Mouse (Mus musculus) kidney, adult 11 months (tissue): ENCODE measurements around the gene Bloc1s6.

Experiments used
- DNase-seq: peaks from one replicate; pipeline ENCODE4 v3.0.0; 2022

Gene Bloc1s6

DNA sequence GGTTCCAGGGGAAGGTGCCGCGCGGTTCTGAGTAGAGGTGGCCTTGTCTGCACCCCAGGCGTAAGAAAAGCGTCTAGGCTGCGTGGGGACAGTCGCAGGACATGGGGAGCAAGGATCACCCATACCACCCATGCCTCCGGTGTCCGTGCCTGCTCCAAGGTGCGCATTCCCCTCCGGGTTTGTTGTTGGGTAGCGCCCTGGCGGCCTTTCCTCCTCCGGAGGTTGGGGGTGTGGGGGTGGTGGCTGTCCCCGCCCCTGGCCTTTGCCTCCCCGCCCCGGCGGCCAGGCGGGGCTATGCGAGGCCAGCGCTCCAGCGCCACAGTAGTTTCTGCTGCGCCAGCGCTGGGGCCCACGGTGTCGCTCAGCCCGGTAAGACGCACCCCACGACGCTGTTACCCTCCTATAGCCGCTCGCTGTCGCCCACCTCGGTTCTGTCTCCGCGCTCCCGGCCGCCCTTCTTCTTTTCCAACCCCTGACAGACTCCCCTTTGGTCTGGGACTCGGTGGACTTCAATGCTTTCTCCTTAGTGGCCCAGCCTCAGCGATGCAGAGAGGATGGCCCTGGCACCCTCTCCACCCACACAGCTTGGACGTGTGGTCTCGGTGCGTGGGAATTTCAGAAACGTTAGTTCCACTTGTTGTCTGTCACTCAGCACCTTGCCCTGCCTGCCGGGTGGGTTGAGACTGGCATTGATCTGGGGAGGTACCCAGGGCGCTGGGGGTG, 26.9 kb downstream of the Bloc1s6 start, which contains the start of gene Sqor:
Gene Sqor (plus strand): TSS at position 167 of the 723 bp plus-strand sequence.
- DNase-seq, result peak; percentile 80

DNA sequence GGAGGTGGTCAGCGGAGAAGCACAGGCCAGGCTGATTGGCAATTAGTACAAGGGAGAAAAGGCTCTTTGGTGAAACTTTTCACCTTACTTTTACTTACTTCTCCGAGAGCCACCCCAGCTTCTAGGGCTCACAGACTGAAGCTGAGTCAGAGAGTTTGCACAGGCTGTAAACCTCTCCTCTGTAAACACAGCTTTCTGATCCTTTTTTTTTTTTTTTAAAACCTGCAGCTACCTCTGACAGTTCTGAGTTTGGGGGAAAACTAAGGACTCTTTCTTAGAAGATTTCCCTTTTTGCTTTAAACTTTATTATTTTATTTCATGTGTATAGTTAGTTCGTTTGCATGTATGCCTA, 27.5 kb downstream of the Bloc1s6 start:
- DNase-seq, result no peak

DNA sequence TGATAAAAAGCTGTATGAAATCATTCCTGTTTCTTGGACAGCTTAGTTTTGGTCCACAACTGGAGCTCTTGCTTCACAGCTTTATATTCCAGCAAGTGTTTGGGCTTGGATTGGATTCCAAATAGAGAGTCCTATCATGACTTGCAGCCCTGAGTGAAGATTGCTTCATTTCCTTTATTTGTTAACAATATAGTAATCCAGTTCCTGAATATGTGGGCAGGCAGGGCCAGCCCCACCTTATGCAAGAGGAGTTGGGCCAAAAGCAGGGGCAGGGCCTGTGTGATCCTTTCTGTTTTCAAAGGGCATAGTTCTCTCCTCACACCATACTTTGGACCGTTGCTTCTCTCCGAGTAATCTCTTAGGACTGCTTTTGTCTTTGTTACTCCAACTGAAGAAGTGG, 32.7 kb downstream of the Bloc1s6 start:
- peak; percentile 32 for DNase-seq

DNA sequence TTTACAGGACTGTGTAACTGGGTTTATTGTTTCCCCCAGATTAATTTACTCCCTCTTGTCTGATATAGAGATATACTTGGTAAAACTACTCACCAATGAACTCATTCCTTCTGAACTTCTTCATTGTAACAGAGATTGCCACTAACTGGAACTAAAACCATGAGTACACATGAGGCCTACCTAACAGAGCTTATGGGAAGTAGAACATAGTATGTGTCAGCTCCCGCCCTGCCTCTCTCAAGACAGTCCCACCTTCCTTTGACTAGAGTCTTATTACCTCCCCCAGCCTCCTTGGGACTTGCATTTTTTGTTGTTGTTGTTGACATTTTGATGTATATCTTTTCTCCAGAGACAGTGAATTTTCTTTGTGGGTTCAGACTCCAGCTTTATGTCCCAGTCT, 34.6 kb downstream of the Bloc1s6 start:
- no peak for DNase-seq

DNA sequence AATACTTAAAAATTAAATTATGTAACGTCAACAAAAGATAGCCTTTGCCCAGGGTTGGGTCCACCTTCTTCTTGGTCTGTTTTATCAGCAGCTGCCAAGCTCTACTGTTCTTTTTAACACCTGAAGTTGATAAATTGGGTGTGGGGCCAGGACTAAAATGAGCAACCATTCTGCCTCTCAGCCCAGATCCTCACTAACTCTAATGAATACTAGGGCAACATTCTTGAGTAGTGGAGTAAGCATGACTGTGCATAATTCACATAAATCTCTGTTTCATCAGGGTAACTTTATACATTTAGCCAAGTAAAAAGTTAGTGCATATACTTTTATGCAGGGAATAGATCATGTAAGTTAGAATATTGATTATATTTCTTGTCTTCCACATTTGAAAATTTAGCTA, 37.2 kb downstream of the Bloc1s6 start:
- no peak for DNase-seq

DNA sequence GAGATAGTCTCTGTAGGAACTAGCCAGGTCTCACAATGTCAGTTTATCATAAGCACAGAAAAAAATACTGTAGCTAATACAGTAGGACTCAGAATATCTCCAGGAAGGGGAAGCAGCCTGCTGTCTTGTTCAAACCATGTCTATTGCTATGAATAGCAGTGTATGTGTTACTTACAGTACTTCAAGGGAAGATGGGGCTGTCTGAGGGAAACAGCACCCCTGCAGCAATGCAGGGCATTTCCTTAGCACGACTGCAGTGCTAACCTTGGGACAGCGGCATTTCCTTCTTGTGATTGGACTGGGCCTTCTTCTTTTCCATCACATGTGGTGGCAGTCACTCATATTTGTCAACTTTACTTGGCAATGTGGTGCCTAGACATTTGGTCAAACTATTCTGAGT, 38.5 kb downstream of the Bloc1s6 start:
- DNase-seq, result no peak

DNA sequence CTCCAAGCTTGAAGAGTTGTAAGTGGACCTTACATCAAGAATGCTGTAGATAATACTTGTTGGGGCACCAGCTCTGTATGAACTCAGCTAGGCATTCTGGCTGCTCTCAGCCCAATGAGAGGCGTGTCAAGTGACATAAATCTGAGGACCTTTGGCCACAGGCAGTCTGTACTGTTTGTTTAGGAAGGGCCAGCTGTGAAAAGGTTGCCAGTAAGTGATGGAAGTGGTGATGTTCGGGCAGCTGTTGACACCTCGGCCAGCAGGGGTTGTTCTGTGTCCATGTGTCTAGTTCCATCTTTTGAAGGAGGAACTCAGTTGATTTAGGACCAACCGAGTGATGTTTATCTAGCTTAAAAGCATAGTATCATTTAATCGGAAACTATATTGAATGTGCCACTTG, 41.7 kb downstream of the Bloc1s6 start:
- no peak for DNase-seq

DNA sequence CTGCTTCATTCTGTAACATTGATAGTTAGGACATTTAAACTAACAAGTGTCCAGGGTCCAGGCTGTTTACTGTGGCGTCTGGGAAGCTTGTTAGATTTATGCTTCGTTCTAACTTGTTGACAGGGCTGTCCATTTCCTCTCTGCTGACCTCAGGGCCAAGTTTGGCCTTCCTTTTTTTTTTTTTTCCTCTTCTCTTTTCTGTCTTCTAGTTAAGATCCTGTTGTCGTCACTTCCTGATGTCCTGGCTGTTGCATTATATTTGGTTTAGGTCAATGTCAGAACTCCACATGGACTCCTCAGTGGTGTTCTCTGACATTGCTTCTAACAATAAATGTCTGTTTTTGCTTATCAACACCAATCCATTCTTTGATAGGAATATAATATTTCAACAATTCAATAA, 42.1 kb downstream of the Bloc1s6 start:
- DNase-seq, result no peak

DNA sequence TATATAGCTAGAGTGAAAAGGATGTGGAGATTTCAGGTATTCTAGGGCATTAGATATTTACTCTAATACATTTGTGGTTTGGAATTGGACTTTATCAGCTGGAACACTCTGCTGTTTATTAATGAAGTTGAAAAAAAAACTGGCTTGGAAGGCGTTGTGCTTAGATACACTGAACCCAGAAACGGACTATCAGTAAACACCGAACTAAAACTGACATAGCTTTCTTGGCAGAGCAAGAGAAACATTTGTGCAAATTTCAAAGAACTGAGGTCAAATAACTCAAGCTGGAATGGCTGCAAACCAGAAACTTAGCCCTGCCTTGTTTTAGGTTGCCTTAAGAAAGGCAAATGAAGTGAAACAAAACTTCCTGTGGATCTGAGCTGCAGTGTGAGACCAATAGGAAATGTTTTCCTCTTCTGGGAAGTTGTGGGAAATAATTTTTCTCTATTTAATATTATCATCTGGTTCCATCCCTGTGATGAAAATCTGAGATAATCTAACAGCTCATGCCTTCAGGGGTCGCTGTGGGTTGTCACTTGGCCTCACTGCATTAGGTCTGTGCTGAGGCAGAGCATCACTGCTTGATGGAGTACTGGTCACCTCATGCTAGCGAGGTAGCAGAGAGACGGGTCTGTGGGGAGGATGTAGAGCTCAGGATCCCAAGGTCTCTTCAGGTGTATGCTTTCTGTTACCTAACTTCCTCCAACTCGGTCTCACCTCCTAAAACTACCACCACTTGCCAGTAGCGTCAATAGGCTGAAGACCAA, 43.5 kb downstream of the Bloc1s6 start:
- no peak for DNase-seq

DNA sequence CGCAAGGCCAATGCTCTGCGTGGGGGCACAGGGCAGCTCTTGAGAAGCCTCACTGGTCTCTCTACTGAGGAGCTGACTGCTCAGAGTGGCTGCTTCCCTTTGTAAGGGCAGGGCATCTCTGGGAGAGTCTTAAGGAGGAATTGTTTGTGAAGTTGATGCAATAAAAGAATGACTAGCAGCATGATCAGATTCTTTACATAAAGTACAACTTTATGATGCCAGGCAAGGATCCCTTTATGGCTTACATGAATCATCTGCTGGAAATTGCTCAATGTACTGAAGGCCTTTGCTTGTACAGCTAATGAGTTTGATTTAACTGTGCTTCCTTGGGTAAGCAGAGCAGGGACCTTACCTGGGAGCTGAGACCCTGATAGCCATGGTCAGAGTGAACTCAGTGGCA, 45.4 kb downstream of the Bloc1s6 start:
- no peak for DNase-seq

DNA sequence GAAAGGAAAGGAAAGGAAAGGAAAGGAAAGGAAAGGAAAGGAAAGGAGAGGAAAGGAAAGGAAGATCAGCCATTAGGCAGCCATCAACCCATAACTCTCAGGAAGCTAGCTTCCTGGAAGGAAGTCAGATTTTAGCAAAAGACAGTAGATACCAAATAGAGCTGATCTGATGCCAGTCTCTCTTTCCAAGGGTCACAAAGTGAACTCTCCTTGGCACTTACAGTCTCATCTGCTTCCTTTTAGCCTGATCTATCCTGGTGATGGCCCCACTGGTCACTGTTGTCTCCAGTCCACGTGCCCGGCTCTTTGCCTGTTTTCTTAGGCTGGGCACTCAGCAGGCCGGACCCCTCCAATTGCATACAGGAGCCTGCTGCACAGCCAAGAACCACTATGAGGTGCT, 46.4 kb downstream of the Bloc1s6 start:
- no peak for DNase-seq

DNA sequence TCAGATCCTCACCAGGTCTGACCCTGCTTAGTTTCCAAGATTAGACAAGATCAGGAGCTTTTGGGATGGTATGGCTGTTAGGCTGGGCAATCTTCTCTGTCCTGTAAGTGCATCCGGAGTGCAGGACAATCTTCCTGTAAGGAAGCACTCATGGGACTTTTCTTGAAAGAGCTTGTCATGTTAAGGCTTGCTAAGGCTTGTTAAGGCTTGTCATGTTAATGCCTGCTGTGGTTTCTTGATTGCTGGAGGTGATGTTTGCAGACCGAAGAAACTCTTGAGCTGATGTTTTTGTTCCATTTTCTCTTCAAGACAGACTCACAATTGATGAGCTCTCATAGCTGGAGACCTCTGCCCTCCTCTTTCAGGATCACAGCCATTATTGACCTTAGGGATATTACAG, 47.9 kb downstream of the Bloc1s6 start:
- DNase-seq, result no peak

DNA sequence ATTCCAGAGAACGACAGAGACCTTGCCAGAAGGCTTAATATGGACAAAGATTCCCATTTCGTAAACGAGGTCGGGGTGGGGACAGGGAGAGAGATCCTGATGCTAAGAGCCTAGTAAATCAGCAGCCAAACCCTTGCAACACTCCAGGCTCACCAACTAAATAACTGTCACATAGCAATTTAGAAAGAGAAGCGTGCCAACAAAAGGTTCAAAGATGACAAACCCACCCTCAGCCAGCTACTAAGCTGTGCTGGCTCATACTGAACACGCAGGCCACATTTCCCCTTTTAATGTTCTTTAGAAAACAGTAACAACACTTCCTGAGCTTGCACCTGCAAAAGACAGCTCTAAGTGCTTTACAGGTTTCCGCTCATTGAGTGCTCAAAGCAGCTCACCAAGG, 51.0 kb downstream of the Bloc1s6 start:
- DNase-seq, result peak; percentile 69

DNA sequence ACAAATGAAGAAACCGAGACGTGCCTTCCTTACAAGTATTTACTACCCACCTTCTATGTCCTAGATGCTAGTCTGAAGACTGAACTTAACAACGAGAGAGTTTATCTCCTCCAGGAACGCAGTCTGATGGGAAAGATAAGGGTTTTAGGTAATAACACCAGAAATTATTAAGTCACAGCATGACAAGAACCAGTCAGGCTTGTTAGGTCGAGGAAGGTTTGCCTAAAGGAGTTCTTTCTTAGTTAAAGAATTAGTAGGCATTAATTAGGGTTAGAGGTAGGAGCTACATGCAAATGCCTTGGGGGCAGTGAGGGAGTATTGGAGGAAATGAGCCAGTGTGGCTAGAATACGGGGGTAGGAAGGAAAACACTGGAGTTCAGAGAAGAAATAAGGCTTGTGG, 51.4 kb downstream of the Bloc1s6 start:
- DNase-seq, result no peak
